Mouse (Mus musculus): ENCODE measurements at regions not wholly inside any gene's neighbourhood (a gene's known extent, or its start where the extent isn't known, plus 50 kb on each side); places are given as distances from the start of the nearest gene placed in this dataset.
A peak's percentile ranks its signal among the peaks of the same experiment; 100 is the strongest.

- Histone ChIP-seq H3K27me3 (ENCODE audit: control insufficient read depth, insufficient read depth, low read length) (no peaks in the 10 kb centered on the region), H3K4me1 (ENCODE audit: control insufficient read depth, insufficient read depth, low read length) (no peaks in the 10 kb centered on the region), H3K36me3 (ENCODE audit: control insufficient read depth, insufficient read depth, low read length) (no peaks in the 10 kb centered on the region), H3K4me3 (ENCODE audit: control insufficient read depth, low read depth, low read length) (no peak overlapping the region), H3K27ac (ENCODE audit: control insufficient read depth, insufficient read depth, low read depth, low read length) (no peak overlapping the region)
- no peak for TF ChIP-seq POLR2A (IDR thresholded peaks at IDR 0.05; ENCODE audit: control insufficient read depth, low read depth, low read length)
- peak; percentile 50; the same call in 1 of the 2 replicates for TF ChIP-seq CTCF (IDR thresholded peaks at IDR 0.05; ENCODE audit: control insufficient read depth, insufficient read depth, insufficient replicate concordance, low read depth, low read length)
Observed at GRCm38 (mm10) chr11:45539459-45539858, 312.4 kb upstream of the Clint1 start.

GRCm38 (mm10) chr11:45544531-45544930, 307.3 kb upstream of the Clint1 start:
- Histone ChIP-seq H3K36me3 (ENCODE audit: control insufficient read depth, insufficient read depth, low read length) (no peaks in the 10 kb centered on the region), H3K4me1 (ENCODE audit: control insufficient read depth, insufficient read depth, low read length) (no peaks in the 10 kb centered on the region), H3K27me3 (ENCODE audit: control insufficient read depth, insufficient read depth, low read length) (no peaks in the 10 kb centered on the region), H3K4me3 (ENCODE audit: control insufficient read depth, low read depth, low read length) (no peak overlapping the region), H3K27ac (ENCODE audit: control insufficient read depth, insufficient read depth, low read depth, low read length) (no peak overlapping the region)
- TF ChIP-seq CTCF (IDR thresholded peaks at IDR 0.05; ENCODE audit: control insufficient read depth, insufficient read depth, insufficient replicate concordance, low read depth, low read length) (no peak), POLR2A (IDR thresholded peaks at IDR 0.05; ENCODE audit: control insufficient read depth, low read depth, low read length) (no peak)

GRCm38 (mm10) chr11:45545896-45546626, 305.8 kb upstream of the Clint1 start:
- no peaks in the 10 kb centered on the region for H3K36me3 ChIP-seq (ENCODE audit: control insufficient read depth, insufficient read depth, low read length)
- no peak overlapping the region for H3K4me3 ChIP-seq (ENCODE audit: control insufficient read depth, low read depth, low read length)
- no peak overlapping the region for H3K27ac ChIP-seq (ENCODE audit: control insufficient read depth, insufficient read depth, low read depth, low read length)
- H3K27me3 ChIP-seq (ENCODE audit: control insufficient read depth, insufficient read depth, low read length) = no peaks in the 10 kb centered on the region
- no peak for TF ChIP-seq CTCF (IDR thresholded peaks at IDR 0.05; ENCODE audit: control insufficient read depth, insufficient read depth, insufficient replicate concordance, low read depth, low read length)
- no peak for TF ChIP-seq POLR2A (IDR thresholded peaks at IDR 0.05; ENCODE audit: control insufficient read depth, low read depth, low read length)
- no peaks in the 10 kb centered on the region for H3K4me1 ChIP-seq (ENCODE audit: control insufficient read depth, insufficient read depth, low read length)

- Histone ChIP-seq H3K4me3 (ENCODE audit: control insufficient read depth, low read depth, low read length) (no peak overlapping the region), H3K27ac (ENCODE audit: control insufficient read depth, insufficient read depth, low read depth, low read length) (no peak overlapping the region), H3K4me1 (ENCODE audit: control insufficient read depth, insufficient read depth, low read length) (no peaks in the 10 kb centered on the region), H3K36me3 (ENCODE audit: control insufficient read depth, insufficient read depth, low read length) (no peaks in the 10 kb centered on the region), H3K27me3 (ENCODE audit: control insufficient read depth, insufficient read depth, low read length) (no peaks in the 10 kb centered on the region)
- TF ChIP-seq CTCF (IDR thresholded peaks at IDR 0.05; ENCODE audit: control insufficient read depth, insufficient read depth, insufficient replicate concordance, low read depth, low read length) (no peak), POLR2A (IDR thresholded peaks at IDR 0.05; ENCODE audit: control insufficient read depth, low read depth, low read length) (no peak)
Observed at GRCm38 (mm10) chr11:45546861-45547260, 305.0 kb upstream of the Clint1 start.

- H3K4me3 ChIP-seq (ENCODE audit: control insufficient read depth, low read depth, low read length) = no peak overlapping the region
- H3K27ac ChIP-seq (ENCODE audit: control insufficient read depth, insufficient read depth, low read depth, low read length) = no peak overlapping the region
- TF ChIP-seq CTCF (IDR thresholded peaks at IDR 0.05; ENCODE audit: control insufficient read depth, insufficient read depth, insufficient replicate concordance, low read depth, low read length) (no peak), POLR2A (IDR thresholded peaks at IDR 0.05; ENCODE audit: control insufficient read depth, low read depth, low read length) (no peak)
- H3K4me1 ChIP-seq (ENCODE audit: control insufficient read depth, insufficient read depth, low read length) = no peaks in the 10 kb centered on the region
- no peaks in the 10 kb centered on the region for H3K27me3 ChIP-seq (ENCODE audit: control insufficient read depth, insufficient read depth, low read length)
- no peaks in the 10 kb centered on the region for H3K36me3 ChIP-seq (ENCODE audit: control insufficient read depth, insufficient read depth, low read length)
Observed at GRCm38 (mm10) chr11:45550376-45550775, 301.5 kb upstream of the Clint1 start.

GRCm38 (mm10) chr11:45577469-45578154, 274.2 kb upstream of the Clint1 start:
- H3K36me3 ChIP-seq (ENCODE audit: control insufficient read depth, insufficient read depth, low read length) = no peaks in the 10 kb centered on the region
- H3K27me3 ChIP-seq (ENCODE audit: control insufficient read depth, insufficient read depth, low read length) = no peaks in the 10 kb centered on the region
- H3K4me1 ChIP-seq (ENCODE audit: control insufficient read depth, insufficient read depth, low read length) = no peaks in the 10 kb centered on the region
- no peak overlapping the region for H3K4me3 ChIP-seq (ENCODE audit: control insufficient read depth, low read depth, low read length)
- H3K27ac ChIP-seq (ENCODE audit: control insufficient read depth, insufficient read depth, low read depth, low read length) = no peak overlapping the region
- TF ChIP-seq POLR2A (IDR thresholded peaks at IDR 0.05; ENCODE audit: control insufficient read depth, low read depth, low read length) = no peak
- TF ChIP-seq CTCF (IDR thresholded peaks at IDR 0.05; ENCODE audit: control insufficient read depth, insufficient read depth, insufficient replicate concordance, low read depth, low read length) = no peak

GRCm38 (mm10) chr11:45592335-45592734, 259.5 kb upstream of the Clint1 start:
- no peaks in the 10 kb centered on the region for H3K4me1 ChIP-seq (ENCODE audit: control insufficient read depth, insufficient read depth, low read length)
- H3K27me3 ChIP-seq (ENCODE audit: control insufficient read depth, insufficient read depth, low read length) = no peaks in the 10 kb centered on the region
- no peaks in the 10 kb centered on the region for H3K36me3 ChIP-seq (ENCODE audit: control insufficient read depth, insufficient read depth, low read length)
- TF ChIP-seq POLR2A (IDR thresholded peaks at IDR 0.05; ENCODE audit: control insufficient read depth, low read depth, low read length) (no peak), CTCF (IDR thresholded peaks at IDR 0.05; ENCODE audit: control insufficient read depth, insufficient read depth, insufficient replicate concordance, low read depth, low read length) (no peak)
- no peak overlapping the region for H3K27ac ChIP-seq (ENCODE audit: control insufficient read depth, insufficient read depth, low read depth, low read length)
- H3K4me3 ChIP-seq (ENCODE audit: control insufficient read depth, low read depth, low read length) = no peak overlapping the region
